Mouse (Mus musculus): ENCODE measurements around the gene A830005F24Rik. TPM values are rescaled to one million over a fixed set of nuclear protein-coding genes. Genes with fewer than 3 reads are reported as not detected.

Gene A830005F24Rik
- total RNA-seq, 1 experiment: 0.27 TPM

DNA sequence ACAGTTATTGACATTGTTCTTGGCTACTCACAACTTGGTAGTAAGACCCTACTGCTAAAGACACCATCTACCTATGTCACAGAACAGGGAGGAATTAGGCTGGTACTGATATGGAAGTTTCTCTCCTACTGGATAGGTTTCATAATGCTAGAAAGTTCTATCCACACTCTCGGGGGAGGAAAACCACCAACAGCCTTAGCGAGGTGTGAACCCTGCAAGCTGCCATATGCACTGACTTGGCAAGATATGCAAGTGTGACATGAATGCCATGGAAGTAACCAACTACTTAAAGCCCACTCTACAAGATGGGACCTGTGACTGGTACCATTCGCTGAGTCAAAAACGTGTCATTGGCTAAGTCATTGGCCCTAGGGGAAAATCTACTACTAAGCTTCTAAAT lies 29.8 kb upstream of the A830005F24Rik start:
- Histone ChIP-seq H3K4me1 (ENCODE audit: control insufficient read depth in 2 of 2, insufficient read depth in 2 of 2, low read length in 2 of 2, poor library complexity in 1 of 2) (no peaks in the 10 kb centered on the region), H3K27ac (ENCODE audit: insufficient read depth, low read depth, low read length, poor library complexity, severe bottlenecking) (no peak overlapping the region), H3K36me3 (ENCODE audit: control insufficient read depth, insufficient read depth, low read length, poor library complexity, severe bottlenecking) (no peaks in the 10 kb centered on the region), H3K9me3 (ENCODE audit: control insufficient read depth, insufficient read depth, low read depth, low read length) (no peaks in the 10 kb centered on the region), H3K9ac (ENCODE audit: insufficient read depth, low read depth, low read length, poor library complexity, severe bottlenecking) (no peak overlapping the region), H3K4me3 (ENCODE audit: insufficient read depth in 1 of 2, low read depth in 1 of 2, low read length in 2 of 2, poor library complexity in 1 of 2, severe bottlenecking in 1 of 2) (no peak overlapping the region)
- no peak for DNase-seq (ENCODE audit: low read depth, low spot score)
- TF ChIP-seq HCFC1 (IDR thresholded peaks at IDR 0.05; ENCODE audit: borderline replicate concordance, insufficient read depth, low read length): no peak
- no peak for TF ChIP-seq MAFK (IDR thresholded peaks at IDR 0.05; ENCODE audit: insufficient read depth, low read depth, low read length)
- TF ChIP-seq ZC3H11A (IDR thresholded peaks at IDR 0.05; ENCODE audit: borderline replicate concordance, low read depth, low read length): no peak
- TF ChIP-seq ZNF384 (IDR thresholded peaks at IDR 0.05; ENCODE audit: low read depth, low read length): no peak
- no peak for TF ChIP-seq CHD2 (IDR thresholded peaks at IDR 0.05; ENCODE audit: low read depth, low read length)
- in situ Hi-C loops (cut with MboI; ENCODE audit: low sequenced_read_pairs in 2 of 2, unreplicated experiment in 2 of 2): no loop called here

GRCm38 (mm10) chr13:48490396-48491182 lies 22.8 kb upstream of the A830005F24Rik start:
- TF ChIP-seq ZNF384 (IDR thresholded peaks at IDR 0.05; ENCODE audit: low read depth, low read length) (no peak), MAFK (IDR thresholded peaks at IDR 0.05; ENCODE audit: insufficient read depth, low read depth, low read length) (peak; percentile 64; the same call in 1 of the 2 replicates)
- Histone ChIP-seq H3K4me1 (ENCODE audit: control insufficient read depth in 2 of 2, insufficient read depth in 2 of 2, low read length in 2 of 2, poor library complexity in 1 of 2) (peaks cover 0 to 2% of the 10 kb centered on the region in 2 experiments; a peak in 1 of 4 replicates), H3K9me3 (ENCODE audit: control insufficient read depth, insufficient read depth, low read depth, low read length) (no peaks in the 10 kb centered on the region), H3K4me3 (ENCODE audit: insufficient read depth in 1 of 2, low read depth in 1 of 2, low read length in 2 of 2, poor library complexity in 1 of 2, severe bottlenecking in 1 of 2) (peak overlapping the region; percentile 17 to 50; a peak in 3 of 4 replicates), H3K36me3 (ENCODE audit: control insufficient read depth, insufficient read depth, low read length, poor library complexity, severe bottlenecking) (peaks cover 5% of the 10 kb centered on the region; the same call in 1 of the 2 replicates), H3K27ac (ENCODE audit: insufficient read depth, low read depth, low read length, poor library complexity, severe bottlenecking) (no peak overlapping the region), H3K9ac (ENCODE audit: insufficient read depth, low read depth, low read length, poor library complexity, severe bottlenecking) (no peak overlapping the region)
- in situ Hi-C loops (cut with MboI; ENCODE audit: low sequenced_read_pairs in 2 of 2, unreplicated experiment in 2 of 2): no loop called here
- DNase-seq (ENCODE audit: low read depth, low spot score): peak; percentile 59

- H3K27ac ChIP-seq (ENCODE audit: insufficient read depth, low read depth, low read length, poor library complexity, severe bottlenecking): no peak overlapping the region
- no peak overlapping the region for H3K4me3 ChIP-seq (ENCODE audit: insufficient read depth in 1 of 2, low read depth in 1 of 2, low read length in 2 of 2, poor library complexity in 1 of 2, severe bottlenecking in 1 of 2)
- peaks cover 0 to 2% of the 10 kb centered on the region in 2 experiments; a peak in 1 of 4 replicates for H3K4me1 ChIP-seq (ENCODE audit: control insufficient read depth in 2 of 2, insufficient read depth in 2 of 2, low read length in 2 of 2, poor library complexity in 1 of 2)
- in situ Hi-C loops (cut with MboI; ENCODE audit: low sequenced_read_pairs in 2 of 2, unreplicated experiment in 2 of 2): no loop called here
- peaks cover 5% of the 10 kb centered on the region; the same call in 1 of the 2 replicates for H3K36me3 ChIP-seq (ENCODE audit: control insufficient read depth, insufficient read depth, low read length, poor library complexity, severe bottlenecking)
- H3K9ac ChIP-seq (ENCODE audit: insufficient read depth, low read depth, low read length, poor library complexity, severe bottlenecking): no peak overlapping the region
- TF ChIP-seq HCFC1 (IDR thresholded peaks at IDR 0.05; ENCODE audit: borderline replicate concordance, insufficient read depth, low read length): no peak
- TF ChIP-seq ZNF384 (IDR thresholded peaks at IDR 0.05; ENCODE audit: low read depth, low read length): no peak
- no peak for TF ChIP-seq ZC3H11A (IDR thresholded peaks at IDR 0.05; ENCODE audit: borderline replicate concordance, low read depth, low read length)
- no peak for TF ChIP-seq MAFK (IDR thresholded peaks at IDR 0.05; ENCODE audit: insufficient read depth, low read depth, low read length)
- no peak for TF ChIP-seq CHD2 (IDR thresholded peaks at IDR 0.05; ENCODE audit: low read depth, low read length)
- H3K9me3 ChIP-seq (ENCODE audit: control insufficient read depth, insufficient read depth, low read depth, low read length): no peaks in the 10 kb centered on the region
- DNase-seq (ENCODE audit: low read depth, low spot score): no peak
Measured at GRCm38 (mm10) chr13:48493183-48493582, 20.2 kb upstream of the A830005F24Rik start.

- no peak overlapping the region for H3K9ac ChIP-seq (ENCODE audit: insufficient read depth, low read depth, low read length, poor library complexity, severe bottlenecking)
- H3K4me1 ChIP-seq (ENCODE audit: control insufficient read depth in 2 of 2, insufficient read depth in 2 of 2, low read length in 2 of 2, poor library complexity in 1 of 2): no peaks in the 10 kb centered on the region
- TF ChIP-seq MAFK (IDR thresholded peaks at IDR 0.05; ENCODE audit: insufficient read depth, low read depth, low read length): no peak
- TF ChIP-seq ZC3H11A (IDR thresholded peaks at IDR 0.05; ENCODE audit: borderline replicate concordance, low read depth, low read length): peak; percentile 50; the same call in 1 of the 2 replicates
- peak; percentile 58; the same call in 1 of the 2 replicates for TF ChIP-seq HCFC1 (IDR thresholded peaks at IDR 0.05; ENCODE audit: borderline replicate concordance, insufficient read depth, low read length)
- peak; percentile 77 for DNase-seq (ENCODE audit: low read depth, low spot score)
- no peak overlapping the region for H3K27ac ChIP-seq (ENCODE audit: insufficient read depth, low read depth, low read length, poor library complexity, severe bottlenecking)
- no peaks in the 10 kb centered on the region for H3K36me3 ChIP-seq (ENCODE audit: control insufficient read depth, insufficient read depth, low read length, poor library complexity, severe bottlenecking)
- in situ Hi-C loops (cut with MboI; ENCODE audit: low sequenced_read_pairs in 2 of 2, unreplicated experiment in 2 of 2): no loop called here
- H3K9me3 ChIP-seq (ENCODE audit: control insufficient read depth, insufficient read depth, low read depth, low read length): no peaks in the 10 kb centered on the region
- H3K4me3 ChIP-seq (ENCODE audit: insufficient read depth in 1 of 2, low read depth in 1 of 2, low read length in 2 of 2, poor library complexity in 1 of 2, severe bottlenecking in 1 of 2): peak overlapping the region; percentile 36 to 46
Measured at GRCm38 (mm10) chr13:48497693-48498221, 15.6 kb upstream of the A830005F24Rik start.
